Mouse (Mus musculus) kidney, postnatal 0 days (tissue): Measurements from ENCODE around the gene Stk11ip. TPM values are rescaled to one million over a fixed set of nuclear protein-coding genes. Genes with fewer than 3 reads are reported as not detected.

ENCODE experiments used
- ATAC-seq: fragments of 200-750 bp; cut with Nextera tagmentation; replicated peaks from 2 replicates; pipeline ENCODE4 v1.8.0; 2017; ENCODE audit warnings: low read depth, moderate number of reproducible peaks, moderate TSS enrichment, moderate library complexity; ENCODE audit not compliant: low FRiP score
- DNase-seq: peaks from one replicate; pipeline ENCODE4 v3.0.0-alpha.2; 2016; ENCODE audit warnings: low spot score
- H3K27ac ChIP-seq: fragments of 300-500 bp; sonication (generic); 2 replicates; pipeline ENCODE4 v1.5.1; 2014; ENCODE audit warnings: mild to moderate bottlenecking
- H3K27me3 ChIP-seq: fragments of 300-500 bp; sonication (generic); 2 replicates; pipeline ENCODE4 v1.6.1; 2014; ENCODE audit warnings: low read length, mixed read lengths; ENCODE audit not compliant: insufficient read depth
- H3K36me3 ChIP-seq: fragments of 300-500 bp; sonication (generic); 2 replicates; pipeline ENCODE4 v1.6.1; 2014; ENCODE audit warnings: low read length, mixed read lengths; ENCODE audit not compliant: insufficient read depth
- H3K4me1 ChIP-seq: fragments of 300-500 bp; sonication (generic); replicated peaks from 2 replicates; pipeline ENCODE4 v1.6.1; 2014; ENCODE audit warnings: antibody characterized with exemption, low read length, mixed read lengths; ENCODE audit not compliant: insufficient read depth
- H3K4me2 ChIP-seq: fragments of 300-500 bp; sonication (generic); 2 replicates; pipeline ENCODE4 v1.6.1; 2014; ENCODE audit warnings: mild to moderate bottlenecking, low read length, moderate library complexity, mixed read lengths
- H3K4me3 ChIP-seq: fragments of 300-500 bp; sonication (generic); replicated peaks from 2 replicates; pipeline ENCODE4 v1.5.1; 2014; ENCODE audit warnings: low read depth, low read length
- H3K9ac ChIP-seq: fragments of 300-500 bp; sonication (generic); 2 replicates; pipeline ENCODE4 v1.6.1; 2014; ENCODE audit warnings: low read depth, low read length
- H3K9me3 ChIP-seq: fragments of 300-500 bp; sonication (generic); replicated peaks from 2 replicates; pipeline ENCODE4 v1.6.1; 2016; ENCODE audit warnings: low read length, inconsistent platforms, mixed read lengths
- CTCF ChIP-seq: IDR thresholded peaks from 2 replicates; pipeline ENCODE4 v1.5.1; 2016; ENCODE audit warnings: antibody characterized with exemption, low read depth, mild to moderate bottlenecking, moderate library complexity
- WGBS: fragments of 180-500 bp; shearing (Covaris S2); extraction: QIAGEN DNeasy Blood & Tissue Kit; methylation state at CpG from one replicate; pipeline ENCODE4 v1.1.7; 2014; 5-methylcytosine and 5-hydroxymethylcytosine counted together
- polyA plus RNA-seq: library from polyadenylated mRNA; unstranded; fragments of >200 nt; fragmentation: Nextera tagmentation; extraction: Ambion mirVana; gene quantifications from 2 replicates; pipeline ENCODE4 v1.2.1, GENCODE M21; 2015

Stk11ip gene
- polyA plus RNA-seq, result 14.9 and 15.0 TPM in 2 replicates

DNA sequence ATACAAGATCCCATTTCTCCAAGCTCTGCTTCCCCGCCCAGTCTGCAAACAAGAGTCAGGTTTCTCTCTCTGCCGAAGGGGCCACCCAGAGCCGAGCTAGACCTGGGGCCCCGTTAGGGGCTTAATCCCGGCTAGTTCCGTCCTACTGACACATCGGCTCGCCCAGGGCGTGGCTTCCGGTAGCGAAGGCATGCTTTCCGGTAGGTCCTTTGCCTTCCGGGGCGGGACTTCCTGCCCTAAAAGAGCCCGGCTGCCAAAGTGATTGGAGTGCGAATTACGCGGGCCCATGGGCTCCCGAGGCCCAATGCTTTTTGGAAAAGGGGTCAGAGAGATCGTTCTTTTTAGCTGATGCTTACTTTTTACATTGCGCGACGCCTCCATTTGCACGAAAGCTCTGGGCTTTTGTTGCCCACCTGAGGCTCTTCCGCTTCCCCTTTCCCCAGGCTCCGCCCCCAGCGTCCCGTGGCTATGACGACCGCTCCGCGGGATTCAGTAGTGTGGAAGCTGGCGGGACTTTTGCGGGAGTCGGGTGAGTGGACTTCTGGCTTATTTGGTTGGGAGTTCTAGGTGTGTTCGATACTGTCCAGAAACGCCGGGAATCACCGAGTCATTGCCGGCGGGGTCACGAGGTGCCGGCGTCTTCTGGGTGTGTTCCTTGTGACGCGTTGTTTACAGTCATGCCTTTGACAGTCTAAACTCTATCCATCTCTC, at the start of gene Stk11ip:
TSS of gene Stk11ip (plus strand) at position 209 of the 711 bp plus-strand sequence.
- H3K4me3 ChIP-seq, result peak within 1 kb of the TSS; percentile 64
- H3K4me1 ChIP-seq, result no peaks in the 10 kb centered on the region
- peak within 1 kb of the TSS; percentile 87 for H3K27ac ChIP-seq
- DNase-seq, result peak; percentile 98
- TF ChIP-seq CTCF, result no peak
- H3K27me3 ChIP-seq, result no peaks in the 10 kb centered on the region
- peak within 1 kb of the TSS; percentile 74 for H3K4me2 ChIP-seq
- under 1% methylated on average over 46 of the region's 46 CpGs for WGBS
- peaks cover 5% of the 10 kb centered on the region; the same call in 1 of the 2 replicates for H3K36me3 ChIP-seq
- no peaks in the 10 kb centered on the region for H3K9me3 ChIP-seq
- H3K9ac ChIP-seq, result peak within 1 kb of the TSS; percentile 59
- ATAC-seq, result peak; percentile 96

DNA sequence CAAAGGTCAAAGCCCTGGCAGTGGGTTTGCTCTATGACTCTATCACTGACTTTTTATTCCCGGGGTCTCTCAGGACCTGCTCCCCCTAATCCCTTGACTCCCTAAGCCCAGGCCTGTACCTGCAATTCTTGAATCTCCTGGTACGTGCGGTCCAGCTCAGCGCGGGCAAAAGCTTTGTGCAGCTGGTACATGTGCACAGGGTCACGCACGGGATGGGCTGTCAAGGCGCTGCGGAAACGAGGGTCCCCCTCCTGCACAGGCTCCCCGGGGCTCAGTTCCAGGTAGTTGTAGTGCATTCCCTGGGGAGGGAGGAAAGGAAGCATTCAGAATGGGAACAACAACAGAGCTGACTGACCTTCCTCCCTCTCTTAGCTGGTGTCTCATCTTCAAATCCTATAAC, 44.9 kb upstream of the Stk11ip start:
- H3K27ac ChIP-seq, result no peak overlapping the region
- no peak overlapping the region for H3K4me2 ChIP-seq
- H3K27me3 ChIP-seq, result peaks cover 6% of the 10 kb centered on the region; the same call in 1 of the 2 replicates
- DNase-seq, result no peak
- no peak overlapping the region for H3K4me3 ChIP-seq
- H3K4me1 ChIP-seq, result peaks cover 7% of the 10 kb centered on the region
- no peak for ATAC-seq
- WGBS, result 96% methylated on average over 11 of the region's 11 CpGs
- H3K9ac ChIP-seq, result no peak overlapping the region
- no peak for TF ChIP-seq CTCF
- peaks cover 22% of the 10 kb centered on the region for H3K36me3 ChIP-seq
- H3K9me3 ChIP-seq, result no peaks in the 10 kb centered on the region

DNA sequence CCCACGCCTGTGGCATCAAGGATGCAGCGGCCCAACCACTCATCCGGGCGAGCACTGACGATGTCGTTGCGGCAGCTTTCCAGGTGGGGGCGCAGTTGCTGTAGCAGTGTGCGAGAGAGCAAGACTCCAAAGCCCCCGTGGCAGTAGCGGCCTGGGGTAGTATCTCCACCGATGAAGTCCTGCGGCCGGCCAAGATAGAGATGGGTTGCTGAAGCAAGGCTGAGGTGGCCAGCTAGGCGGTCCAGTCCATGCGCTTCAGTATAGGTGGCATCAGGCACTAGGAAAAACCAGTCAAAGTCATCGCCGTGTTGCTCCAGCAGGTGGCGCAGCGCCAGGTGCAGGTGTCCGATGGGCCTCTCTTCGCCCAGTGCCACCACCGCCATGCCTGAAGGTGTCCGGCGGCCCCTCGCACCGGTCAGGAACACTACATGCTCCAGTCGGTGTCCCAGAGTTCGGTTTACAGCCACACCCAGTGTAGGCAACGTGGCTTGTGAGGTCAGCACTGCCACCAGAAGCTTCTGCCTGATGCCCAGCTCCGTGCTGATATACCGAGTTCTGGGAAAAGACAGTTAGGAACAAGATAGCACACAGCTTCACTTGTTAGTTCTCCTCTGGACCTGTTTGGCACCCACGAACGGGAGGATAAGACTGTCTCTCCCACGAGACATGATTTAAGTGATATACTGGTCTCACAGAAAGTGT, 43.9 kb upstream of the Stk11ip start:
- H3K36me3 ChIP-seq, result peaks cover 22% of the 10 kb centered on the region
- H3K27me3 ChIP-seq, result peaks cover 13% of the 10 kb centered on the region; the same call in 1 of the 2 replicates
- peak; percentile 3; the same call in 1 of the 2 replicates for ATAC-seq
- DNase-seq, result peak; percentile 82
- H3K4me3 ChIP-seq, result no peak overlapping the region; the same call in 1 of the 2 replicates
- H3K27ac ChIP-seq, result no peak overlapping the region
- no peaks in the 10 kb centered on the region for H3K9me3 ChIP-seq
- TF ChIP-seq CTCF, result peak; percentile 90
- WGBS, result 11% methylated on average over 35 of the region's 35 CpGs
- H3K9ac ChIP-seq, result no peak overlapping the region
- peaks cover 7% of the 10 kb centered on the region for H3K4me1 ChIP-seq
- H3K4me2 ChIP-seq, result peak overlapping the region; percentile 76

DNA sequence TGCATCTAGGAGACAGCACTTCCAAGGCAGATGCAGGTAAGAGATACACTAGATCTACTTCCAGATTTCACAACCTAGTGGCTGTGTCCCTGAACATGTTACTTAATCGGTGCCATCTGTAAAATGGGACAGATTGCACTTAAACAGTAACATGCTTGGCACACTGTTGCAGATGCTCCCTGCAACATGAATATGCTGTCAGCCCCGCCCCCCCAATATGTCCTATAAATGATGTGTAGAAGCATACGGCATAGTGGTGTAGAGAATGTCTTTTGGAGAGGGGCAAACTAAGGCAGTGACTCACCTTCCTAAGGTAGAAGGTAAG, 43.4 kb upstream of the Stk11ip start:
- peak overlapping the region; percentile 54; the same call in 1 of the 2 replicates for H3K4me3 ChIP-seq
- no peaks in the 10 kb centered on the region for H3K9me3 ChIP-seq
- WGBS, result 39% methylated on average over 3 of the region's 3 CpGs
- ATAC-seq (no peak), DNase-seq (no peak)
- peaks cover 22% of the 10 kb centered on the region for H3K36me3 ChIP-seq
- H3K9ac ChIP-seq, result no peak overlapping the region
- peaks cover 7% of the 10 kb centered on the region for H3K4me1 ChIP-seq
- no peak for TF ChIP-seq CTCF
- peak overlapping the region; percentile 76 for H3K4me2 ChIP-seq
- no peak overlapping the region for H3K27ac ChIP-seq
- H3K27me3 ChIP-seq, result peaks cover 17% of the 10 kb centered on the region; the same call in 1 of the 2 replicates

DNA sequence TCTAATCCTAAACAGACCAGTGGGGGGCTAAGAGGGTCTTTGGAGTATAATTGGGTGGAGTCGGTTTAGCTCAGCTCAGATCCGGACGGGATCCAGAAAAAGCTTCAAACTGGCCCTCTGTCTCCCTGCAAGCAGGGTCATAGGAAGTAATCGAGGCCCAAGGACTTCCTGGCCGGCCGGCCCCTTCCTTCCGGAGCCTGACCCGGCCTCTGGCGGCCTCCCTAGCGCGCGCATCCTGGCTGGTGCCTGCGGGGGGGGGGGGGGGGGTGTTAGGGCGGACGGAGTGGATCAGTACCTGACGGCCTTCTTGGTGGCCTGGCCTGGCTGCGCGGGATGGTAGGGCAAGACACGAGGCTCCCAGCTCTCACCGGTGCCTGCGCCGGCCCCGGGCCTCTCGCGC, 42.8 kb upstream of the Stk11ip start:
- under 1% methylated on average over 21 of the region's 25 CpGs for WGBS
- peak; percentile 74 for DNase-seq
- peak overlapping the region; percentile 61 for H3K9ac ChIP-seq
- peaks cover 22% of the 10 kb centered on the region for H3K36me3 ChIP-seq
- H3K27ac ChIP-seq, result peak overlapping the region; percentile 73
- no peaks in the 10 kb centered on the region for H3K9me3 ChIP-seq
- no peak for TF ChIP-seq CTCF
- peak overlapping the region; percentile 54 for H3K4me3 ChIP-seq
- peaks cover 22% of the 10 kb centered on the region; the same call in 1 of the 2 replicates for H3K27me3 ChIP-seq
- ATAC-seq, result no peak; the same call in 1 of the 2 replicates
- H3K4me2 ChIP-seq, result peak overlapping the region; percentile 76
- H3K4me1 ChIP-seq, result peaks cover 7% of the 10 kb centered on the region

DNA sequence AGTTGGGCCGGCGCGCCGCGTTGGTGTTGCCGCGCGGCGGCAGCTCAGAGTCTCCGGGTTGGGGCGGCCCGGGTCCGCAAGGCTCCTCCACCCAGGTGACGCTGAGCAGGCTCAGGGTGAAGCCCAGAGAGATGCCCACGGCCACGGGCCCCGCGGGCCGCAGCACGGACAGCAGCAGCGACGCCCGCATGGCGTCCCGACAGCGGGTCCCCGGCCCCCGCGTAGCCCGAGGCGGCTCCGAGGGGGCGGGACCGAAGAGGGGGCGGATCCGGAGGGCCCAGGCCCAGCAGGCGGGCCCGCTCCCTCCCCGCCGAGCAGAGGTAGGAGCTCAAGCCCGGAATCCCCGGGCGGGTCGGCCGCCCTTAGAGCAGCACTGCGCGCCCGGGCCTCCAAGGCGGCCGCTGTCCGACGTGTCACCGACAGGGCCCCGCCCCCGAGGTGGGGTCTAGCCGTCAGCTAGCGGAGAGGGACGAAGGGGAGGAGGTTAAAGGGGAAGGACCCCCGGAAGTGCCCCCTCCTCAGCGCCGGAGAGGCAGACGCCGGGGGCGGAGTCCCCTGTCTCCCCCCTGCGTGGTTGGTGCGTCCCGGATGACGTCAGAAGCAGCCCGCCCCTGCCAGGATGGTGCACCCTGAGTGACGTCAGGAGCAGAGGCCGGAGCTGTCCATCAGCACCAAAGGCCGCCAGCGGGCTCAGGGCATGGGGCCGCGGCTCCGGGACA, 42.3 kb upstream of the Stk11ip start, which contains the start of the genes Chpf and Tmem198:
TSS of gene Chpf (minus strand) at position 392 of the 719 bp plus-strand sequence.
TSS of gene Tmem198 (plus strand) at position 617 of the 719 bp plus-strand sequence.
- Histone ChIP-seq H3K4me1 (peaks cover 7% of the 10 kb centered on the region), H3K27ac (peak within 1 kb of the TSS; percentile 73), H3K9ac (peak within 1 kb of the TSS; percentile 61), H3K36me3 (peaks cover 19% of the 10 kb centered on the region), H3K4me2 (peak within 1 kb of the TSS; percentile 76), H3K9me3 (no peaks in the 10 kb centered on the region), H3K27me3 (peaks cover 25% of the 10 kb centered on the region; the same call in 1 of the 2 replicates), H3K4me3 (peak within 1 kb of the TSS; percentile 54)
- peak; percentile 96 for DNase-seq
- under 1% methylated on average over 61 of the region's 76 CpGs for WGBS
- TF ChIP-seq CTCF, result no peak
- ATAC-seq, result peak; percentile 89
